Mouse (Mus musculus) heart, embryonic 13.5 days (tissue): ENCODE data around the gene Tcl1b3. TPM values are rescaled to one million over a fixed set of nuclear protein-coding genes. Genes with fewer than 3 reads are reported as not detected.
"Not testable (repeated sequence)": the region's sequence is repeated elsewhere in the genome, so short reads cannot be mapped to it uniquely, and the experiment has no call there.

Experiments
- ATAC-seq: fragments of 200-750 bp; cut with Nextera tagmentation; 2 replicates; pipeline ENCODE4 v1.8.0; 2017; ENCODE audit warnings: moderate TSS enrichment; ENCODE audit not compliant: insufficient number of reproducible peaks, low FRiP score, low TSS enrichment; ENCODE audit errors: extremely low read depth
- H3K27ac ChIP-seq: fragments of 300-500 bp; sonication (generic); replicated peaks from 2 replicates; pipeline ENCODE4 v1.5.1; 2015; ENCODE audit warnings: moderate library complexity, mild to moderate bottlenecking, inconsistent platforms
- H3K27me3 ChIP-seq: fragments of 300-500 bp; sonication (generic); replicated peaks from 2 replicates; pipeline ENCODE4 v1.6.1; 2015; ENCODE audit warnings: mild to moderate bottlenecking, inconsistent platforms
- H3K36me3 ChIP-seq: fragments of 300-500 bp; sonication (generic); 2 replicates; pipeline ENCODE4 v1.6.1; 2015; ENCODE audit warnings: mild to moderate bottlenecking, inconsistent platforms
- H3K4me1 ChIP-seq: fragments of 300-500 bp; sonication (generic); 2 replicates; pipeline ENCODE4 v1.6.1; 2015; ENCODE audit warnings: inconsistent platforms
- H3K4me2 ChIP-seq: fragments of 300-500 bp; sonication (generic); 2 replicates; pipeline ENCODE4 v1.6.1; 2015; ENCODE audit warnings: inconsistent platforms, mild to moderate bottlenecking, moderate library complexity
- H3K4me3 ChIP-seq: fragments of 300-500 bp; sonication (generic); 2 replicates; pipeline ENCODE4 v1.5.1; 2015; ENCODE audit warnings: moderate library complexity, mild to moderate bottlenecking, inconsistent platforms
- H3K9ac ChIP-seq: fragments of 300-500 bp; sonication (generic); 2 replicates; pipeline ENCODE4 v1.6.1; 2015; ENCODE audit warnings: inconsistent platforms, mild to moderate bottlenecking, moderate library complexity
- H3K9me3 ChIP-seq: fragments of 300-500 bp; sonication (generic); 2 replicates; pipeline ENCODE4 v1.6.1; 2016; ENCODE audit warnings: inconsistent platforms
- WGBS: fragments of 180-500 bp; shearing (Covaris S2); methylation state at CpG from one replicate; pipeline ENCODE4 v1.1.7; 2015; ENCODE audit warnings: mixed read lengths; 5-methylcytosine and 5-hydroxymethylcytosine counted together
- polyA plus RNA-seq: library from polyadenylated mRNA; unstranded; fragments of >200 nt; fragmentation: Nextera tagmentation; extraction: Ambion mirVana; gene quantifications from 2 replicates; pipeline ENCODE4 v1.2.1, GENCODE M21; 2015

Gene Tcl1b3
- polyA plus RNA-seq, result not detected in 2 replicates

DNA sequence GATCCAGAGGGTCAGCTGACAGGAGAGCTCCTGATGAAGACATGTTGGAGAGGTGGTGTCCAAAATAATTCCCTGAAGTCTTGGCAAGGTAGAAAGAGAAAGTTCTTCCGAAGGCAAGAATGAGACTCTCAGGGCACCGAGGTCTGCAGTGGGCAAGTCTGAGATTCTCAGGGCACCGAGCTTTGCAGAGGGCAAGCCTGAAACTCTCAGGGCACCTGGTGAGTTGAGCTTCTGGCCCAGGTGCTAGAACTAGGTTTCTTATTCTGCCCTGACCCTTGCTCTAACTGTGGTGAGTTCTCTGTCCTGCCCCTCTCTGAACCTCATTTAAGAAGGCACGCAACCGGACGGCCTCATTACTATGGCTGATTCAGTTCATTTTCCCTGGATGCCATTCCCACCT is at the start of gene Tcl1b3:
Gene Tcl1b3 (plus strand): TSS at position 301 of the 400 bp plus-strand sequence.
- H3K36me3 ChIP-seq, H3K4me2 ChIP-seq, H3K9ac ChIP-seq, ATAC-seq, H3K27me3 ChIP-seq, H3K4me1 ChIP-seq, H3K9me3 ChIP-seq, H3K4me3 ChIP-seq, H3K27ac ChIP-seq: not testable (repeated sequence)
- WGBS, result 85% methylated on average over 6 of the region's 6 CpGs

DNA sequence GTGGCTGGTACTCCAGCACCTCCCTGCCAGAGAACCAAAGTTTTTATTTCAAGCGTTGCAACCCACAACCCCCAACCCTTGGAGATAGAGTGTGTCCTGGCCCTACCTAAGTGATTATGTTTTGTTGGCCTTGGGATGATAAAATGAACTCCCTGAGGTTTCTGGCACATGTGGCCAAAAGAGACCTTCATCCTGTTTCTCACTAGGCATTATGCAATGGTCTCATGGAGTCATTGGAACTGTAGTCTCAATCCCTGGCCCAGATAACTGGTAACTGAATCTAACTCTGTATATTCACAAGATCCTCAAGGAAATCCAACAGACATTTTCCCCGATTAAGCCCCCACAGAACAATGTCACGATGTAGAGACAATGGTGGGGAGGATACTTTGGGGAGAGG is 47.7 kb upstream of the Tcl1b3 start:
- Histone ChIP-seq H3K9ac (no peak overlapping the region), H3K4me3 (no peak overlapping the region), H3K36me3 (no peaks in the 10 kb centered on the region), H3K4me1 (no peaks in the 10 kb centered on the region), H3K4me2 (no peak overlapping the region), H3K9me3 (peaks cover 4% of the 10 kb centered on the region; the same call in 1 of the 2 replicates), H3K27ac (no peak overlapping the region), H3K27me3 (no peaks in the 10 kb centered on the region)
- no peak for ATAC-seq
- WGBS, result 75% methylated on average over 3 of the region's 3 CpGs

- not testable (repeated sequence) for H3K27me3 ChIP-seq, H3K9me3 ChIP-seq, H3K9ac ChIP-seq, H3K36me3 ChIP-seq, H3K4me1 ChIP-seq, H3K4me2 ChIP-seq, ATAC-seq, H3K27ac ChIP-seq, H3K4me3 ChIP-seq
- 25% methylated on average over 1 of the region's 1 CpGs for WGBS
Observed at GRCm38 (mm10) chr12:105144928-105145327, 45.9 kb upstream of the Tcl1b3 start.

GRCm38 (mm10) chr12:105145714-105146113 is 45.1 kb upstream of the Tcl1b3 start, which contains the start of gene Tcl1b2:
TSS of gene Tcl1b2 (plus strand) at chr12:105146014.
- peaks cover 2% of the 10 kb centered on the region; the same call in 1 of the 2 replicates for H3K9me3 ChIP-seq
- no peak within 1 kb of the TSS for H3K9ac ChIP-seq
- no peak for ATAC-seq
- no peaks in the 10 kb centered on the region for H3K36me3 ChIP-seq
- no peak within 1 kb of the TSS for H3K4me3 ChIP-seq
- H3K27me3 ChIP-seq, result no peaks in the 10 kb centered on the region
- H3K4me1 ChIP-seq, result no peaks in the 10 kb centered on the region
- 65% methylated on average over 3 of the region's 3 CpGs for WGBS
- H3K27ac ChIP-seq, result no peak within 1 kb of the TSS
- no peak within 1 kb of the TSS for H3K4me2 ChIP-seq

DNA sequence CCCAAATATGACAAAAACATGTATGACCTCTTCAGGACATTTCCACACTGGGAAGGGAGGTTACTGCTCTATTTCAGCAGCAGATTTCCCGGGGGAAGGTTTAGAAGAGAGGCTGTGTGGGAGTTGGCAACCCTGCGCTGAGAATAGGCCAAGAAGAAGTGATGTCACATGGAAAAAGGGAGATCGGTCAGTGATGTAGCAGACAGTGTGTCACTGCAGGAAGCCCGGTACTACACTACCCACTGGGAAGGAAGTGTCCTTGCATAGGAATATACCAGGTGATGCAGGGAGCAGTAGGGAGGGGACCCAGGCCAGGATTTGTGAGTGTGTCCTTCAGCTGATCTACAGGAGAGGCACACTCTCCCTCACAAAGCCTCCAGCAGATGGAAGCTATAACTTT is 35.6 kb upstream of the Tcl1b3 start:
- not testable (repeated sequence) for H3K9me3 ChIP-seq
- WGBS, result 59% methylated on average over 4 of the region's 4 CpGs

GRCm38 (mm10) chr12:105158842-105159241 is 32.0 kb upstream of the Tcl1b3 start:
- Histone ChIP-seq H3K27me3 (no peaks in the 10 kb centered on the region), H3K4me1 (no peaks in the 10 kb centered on the region), H3K4me2 (no peak overlapping the region), H3K9me3 (no peaks in the 10 kb centered on the region), H3K36me3 (no peaks in the 10 kb centered on the region), H3K9ac (no peak overlapping the region), H3K4me3 (no peak overlapping the region), H3K27ac (no peak overlapping the region)
- 69% methylated on average over 6 of the region's 6 CpGs for WGBS
- ATAC-seq, result no peak

More for the DNA sequence above, 35.6 kb upstream of the Tcl1b3 start:
- not testable (repeated sequence) for H3K36me3 ChIP-seq, ATAC-seq, H3K9ac ChIP-seq, H3K27ac ChIP-seq, H3K4me3 ChIP-seq, H3K4me1 ChIP-seq, H3K27me3 ChIP-seq, H3K4me2 ChIP-seq

GRCm38 (mm10) chr12:105159390-105159789 is 31.5 kb upstream of the Tcl1b3 start, which contains the start of gene Tcl1b1:
TSS of gene Tcl1b1 (plus strand) at chr12:105159690.
- Histone ChIP-seq H3K9me3 (no peaks in the 10 kb centered on the region), H3K4me3 (no peak within 1 kb of the TSS), H3K27me3 (no peaks in the 10 kb centered on the region), H3K27ac (no peak within 1 kb of the TSS), H3K4me2 (no peak within 1 kb of the TSS), H3K9ac (no peak within 1 kb of the TSS), H3K4me1 (no peaks in the 10 kb centered on the region), H3K36me3 (no peaks in the 10 kb centered on the region)
- 71% methylated on average over 4 of the region's 4 CpGs for WGBS
- no peak for ATAC-seq

- WGBS, result 60% methylated on average over 3 of the region's 3 CpGs
- H3K27me3 ChIP-seq, result no peaks in the 10 kb centered on the region
- H3K4me2 ChIP-seq, result no peak overlapping the region
- no peaks in the 10 kb centered on the region for H3K9me3 ChIP-seq
- ATAC-seq, result no peak
- H3K4me1 ChIP-seq, result no peaks in the 10 kb centered on the region
- H3K9ac ChIP-seq, result no peak overlapping the region
- H3K4me3 ChIP-seq, result no peak overlapping the region
- no peaks in the 10 kb centered on the region for H3K36me3 ChIP-seq
- no peak overlapping the region for H3K27ac ChIP-seq
Observed at GRCm38 (mm10) chr12:105166734-105167133, 24.1 kb upstream of the Tcl1b3 start.

- ATAC-seq, result no peak
- Histone ChIP-seq H3K27ac (no peak overlapping the region), H3K4me1 (no peaks in the 10 kb centered on the region), H3K4me3 (no peak overlapping the region), H3K36me3 (no peaks in the 10 kb centered on the region), H3K9me3 (no peaks in the 10 kb centered on the region), H3K27me3 (no peaks in the 10 kb centered on the region), H3K9ac (no peak overlapping the region), H3K4me2 (no peak overlapping the region)
- 58% methylated on average over 2 of the region's 2 CpGs for WGBS
Observed at GRCm38 (mm10) chr12:105173366-105173765, 17.5 kb upstream of the Tcl1b3 start.

- H3K27me3 ChIP-seq, H3K27ac ChIP-seq, H3K9me3 ChIP-seq, H3K36me3 ChIP-seq, H3K4me1 ChIP-seq, H3K9ac ChIP-seq, H3K4me3 ChIP-seq, ATAC-seq, H3K4me2 ChIP-seq: not testable (repeated sequence)
- 21% methylated on average over 2 of the region's 2 CpGs for WGBS
Observed at GRCm38 (mm10) chr12:105174318-105174717, 16.5 kb upstream of the Tcl1b3 start.

DNA sequence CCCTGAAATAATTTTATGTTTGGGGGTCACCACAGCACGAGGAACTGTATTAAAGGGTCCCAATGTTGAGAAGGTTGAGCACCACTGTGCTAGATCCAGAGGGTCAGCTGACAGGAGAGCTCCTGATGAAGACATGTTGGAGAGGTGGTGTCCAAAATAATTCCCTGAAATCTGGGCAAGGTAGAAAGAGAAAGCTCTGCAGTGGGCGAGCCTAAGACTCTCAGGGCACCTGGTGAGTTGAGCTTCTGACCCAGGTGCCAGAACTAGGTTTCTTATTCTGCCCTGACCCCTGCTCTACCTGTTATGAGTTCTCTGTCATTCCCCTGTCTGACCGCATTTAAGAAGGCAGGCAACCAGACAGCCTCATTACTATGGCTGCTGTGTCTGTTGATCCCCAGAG is 14.8 kb upstream of the Tcl1b3 start, which contains the start of gene Tcl1b5:
Gene Tcl1b5 (plus strand): TSS at position 301 of the 400 bp plus-strand sequence.
- not testable (repeated sequence) for ATAC-seq

DNA sequence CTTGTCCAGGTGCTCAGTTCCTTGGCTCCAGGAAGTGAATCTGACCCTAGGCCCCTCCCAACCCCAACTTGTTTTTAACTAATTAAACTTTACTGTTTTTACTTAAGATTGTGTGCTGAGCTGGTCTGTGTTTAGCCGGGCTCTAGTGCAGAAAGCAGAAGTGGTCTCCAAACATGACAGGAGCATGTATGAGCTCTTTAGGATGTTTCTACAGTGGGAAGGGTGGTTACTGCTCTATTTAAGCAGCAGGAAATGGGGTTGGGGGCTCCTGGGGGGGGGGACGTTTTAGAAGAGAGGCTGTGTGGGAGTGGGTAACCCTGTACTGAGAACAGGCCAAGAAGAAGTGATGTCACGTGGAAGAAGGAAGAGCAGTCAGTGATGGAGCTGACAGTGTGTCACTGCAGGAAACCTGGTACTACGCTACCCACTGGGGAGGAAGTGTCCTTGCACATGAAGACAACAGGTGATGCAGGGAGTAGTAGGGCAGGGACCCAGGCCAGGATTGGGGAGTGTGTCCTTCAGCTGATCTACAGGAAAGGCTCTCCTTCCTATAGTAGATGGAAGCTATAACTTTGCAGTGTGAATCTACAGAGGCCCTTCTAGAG is 9.7 kb upstream of the Tcl1b3 start:
- 60% methylated on average over 4 of the region's 4 CpGs for WGBS
- not testable (repeated sequence) for H3K4me3 ChIP-seq, H3K27me3 ChIP-seq, H3K4me2 ChIP-seq, H3K27ac ChIP-seq, H3K4me1 ChIP-seq, H3K36me3 ChIP-seq, H3K9me3 ChIP-seq, H3K9ac ChIP-seq, ATAC-seq

More for the DNA sequence above, 14.8 kb upstream of the Tcl1b3 start, which contains the start of gene Tcl1b5:
- H3K27ac ChIP-seq, H3K27me3 ChIP-seq, H3K4me1 ChIP-seq, H3K9me3 ChIP-seq, H3K4me3 ChIP-seq, H3K4me2 ChIP-seq, H3K9ac ChIP-seq, H3K36me3 ChIP-seq: not testable (repeated sequence)
- 59% methylated on average over 3 of the region's 3 CpGs for WGBS
